Mouse (Mus musculus) right cerebral cortex, postnatal 10 days (tissue): ENCODE measurements around the gene Rint1.
"Not testable (repeated sequence)": the region's sequence is repeated elsewhere in the genome, so short reads cannot be mapped to it uniquely, and the experiment has no call there.

Source experiments
- DNase-seq, 2 experiments: peaks; one replicate each; pipeline ENCODE4 v3.0.0; 2021; ENCODE audit warnings: low spot score in 2 of 2

The Rint1 gene

DNA sequence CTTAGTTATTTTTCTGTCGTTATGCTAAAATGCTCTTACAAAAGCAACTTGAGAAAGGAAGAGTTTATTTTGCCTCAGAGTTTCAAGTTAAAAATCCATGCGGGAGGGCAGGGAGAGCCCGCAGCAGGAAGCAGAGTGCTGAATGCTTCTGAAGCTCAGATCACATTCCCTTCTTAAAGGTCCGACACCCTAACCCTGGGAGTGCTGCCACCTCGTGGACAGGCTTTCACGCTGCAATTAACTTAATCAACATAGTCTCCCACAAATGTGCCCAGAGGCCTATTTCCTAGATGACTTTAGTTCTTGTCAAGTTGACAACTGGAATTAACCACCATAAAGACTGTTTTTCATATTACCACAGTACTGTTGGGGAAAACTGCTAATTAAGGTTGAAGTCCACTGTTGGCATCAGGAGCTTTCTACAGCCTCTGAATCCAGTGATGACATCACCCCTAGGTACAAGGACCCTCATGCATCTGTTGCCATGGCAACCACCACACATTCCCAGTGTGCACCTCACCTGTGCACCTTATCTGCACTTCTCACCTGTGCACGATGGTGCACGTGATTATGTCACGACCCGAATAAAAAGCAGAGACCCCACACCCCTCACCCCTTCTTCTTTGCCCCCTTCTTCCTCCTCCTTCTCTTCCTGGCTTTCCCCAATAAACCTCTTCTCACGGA, 39.0 kb downstream of the Rint1 start:
- peak; percentile 37 to 65 for DNase-seq

- DNase-seq: peak; percentile 58 to 62
These were observed 43.6 kb downstream of the Rint1 start for GRCm38 (mm10) chr5:23830897-23831752.

- not testable (repeated sequence) for DNase-seq
These were observed 48.2 kb downstream of the Rint1 start for GRCm38 (mm10) chr5:23835691-23836090.

DNA sequence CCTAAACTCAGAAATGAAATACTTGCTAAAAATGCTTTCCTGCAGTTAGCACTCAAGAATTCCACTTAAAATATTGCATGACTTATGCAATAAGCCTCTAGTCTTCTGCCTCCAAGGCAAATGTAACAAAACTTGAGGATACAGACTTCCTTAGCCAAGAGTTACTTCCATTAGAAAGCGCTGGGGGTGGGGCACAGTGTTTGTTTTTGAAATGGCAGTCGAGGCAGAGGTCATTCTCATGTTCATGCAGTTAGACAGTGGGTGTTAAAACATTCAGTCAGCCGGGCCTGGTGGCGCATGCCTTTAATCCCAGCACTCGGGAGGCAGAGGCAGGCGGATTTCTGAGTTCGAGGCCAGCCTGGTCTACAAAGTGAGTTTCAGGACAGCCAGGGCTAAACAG, 50.6 kb downstream of the Rint1 start:
- no peak for DNase-seq

- peak; percentile 97 to 98 for DNase-seq
These were observed 56.4 kb downstream of the Rint1 start, which contains the start of gene Tomm7 for GRCm38 (mm10) chr5:23843674-23844530. TSS of gene Tomm7 (minus strand) at chr5:23844161.

- peak; percentile 60 to 73 for DNase-seq
These were observed 57.0 kb downstream of the Rint1 start for GRCm38 (mm10) chr5:23844531-23844841.

GRCm38 (mm10) chr5:23845141-23845540, 57.6 kb downstream of the Rint1 start:
- no peak for DNase-seq

GRCm38 (mm10) chr5:23850345-23851159, 63.0 kb downstream of the Rint1 start:
- peak; percentile 89 to 93 for DNase-seq

- not testable (repeated sequence) for DNase-seq
These were observed 63.6 kb downstream of the Rint1 start for GRCm38 (mm10) chr5:23851160-23851555.

DNA sequence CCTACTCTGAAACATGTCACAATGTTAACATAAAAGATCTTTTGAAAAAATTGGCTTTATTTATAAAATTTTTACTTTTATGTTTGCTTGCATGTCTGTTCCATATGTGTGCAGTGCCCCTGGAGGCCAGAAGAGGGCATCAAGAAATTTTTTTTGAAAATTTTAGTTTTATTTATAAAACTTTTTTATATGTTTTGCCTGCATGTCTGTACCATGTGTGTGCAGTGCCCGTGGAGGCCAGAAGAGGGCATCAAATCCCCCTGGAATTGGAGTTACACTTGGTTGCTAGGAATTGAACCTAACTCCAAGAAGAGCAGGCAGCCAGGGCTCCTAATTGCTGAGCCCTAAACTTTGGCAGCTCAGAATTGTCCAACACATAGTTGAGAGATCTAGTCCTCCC, 65.4 kb downstream of the Rint1 start:
- DNase-seq: not testable (repeated sequence)

- DNase-seq: no peak
These were observed 68.0 kb downstream of the Rint1 start for GRCm38 (mm10) chr5:23855484-23855883.

DNA sequence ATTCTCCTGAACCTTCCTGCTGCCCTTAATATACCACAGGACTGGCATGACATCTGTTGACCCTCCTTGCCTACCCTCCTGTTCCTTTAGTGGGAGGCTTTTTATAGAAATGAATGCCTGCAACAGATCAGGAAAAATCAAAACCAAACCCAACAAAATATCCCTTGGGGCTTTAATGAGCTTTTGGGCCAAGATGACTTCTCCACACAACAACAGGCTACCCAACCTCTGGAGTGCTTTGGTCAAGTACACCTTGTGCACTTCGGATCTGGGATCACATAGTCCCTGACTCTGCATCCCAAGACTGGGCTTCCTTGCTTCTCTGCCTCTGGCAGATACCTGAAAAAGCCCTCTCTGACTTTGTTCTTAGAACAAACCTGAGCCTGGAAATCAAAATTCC, 68.7 kb downstream of the Rint1 start:
- no peak for DNase-seq

DNA sequence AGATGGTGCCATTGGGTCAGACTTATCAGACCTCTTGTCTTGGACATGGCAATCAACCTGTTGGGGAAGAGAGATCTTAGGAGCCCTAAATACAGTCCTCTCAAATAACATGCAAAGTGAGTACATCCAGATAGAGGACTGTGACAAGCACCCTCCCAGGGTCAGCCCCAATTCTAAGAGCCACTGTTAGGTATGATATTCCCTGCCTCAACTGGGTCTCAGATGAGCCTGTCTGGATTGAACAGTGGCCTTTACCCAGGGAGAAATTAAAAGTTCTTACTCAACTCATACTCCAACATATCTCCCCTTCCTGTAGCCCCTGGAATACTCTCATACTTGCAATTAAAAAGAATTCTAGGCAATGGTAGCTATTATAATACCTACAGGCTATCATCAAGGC, 69.7 kb downstream of the Rint1 start:
- DNase-seq: peak in 1 of 2 experiments; percentile 12

DNA sequence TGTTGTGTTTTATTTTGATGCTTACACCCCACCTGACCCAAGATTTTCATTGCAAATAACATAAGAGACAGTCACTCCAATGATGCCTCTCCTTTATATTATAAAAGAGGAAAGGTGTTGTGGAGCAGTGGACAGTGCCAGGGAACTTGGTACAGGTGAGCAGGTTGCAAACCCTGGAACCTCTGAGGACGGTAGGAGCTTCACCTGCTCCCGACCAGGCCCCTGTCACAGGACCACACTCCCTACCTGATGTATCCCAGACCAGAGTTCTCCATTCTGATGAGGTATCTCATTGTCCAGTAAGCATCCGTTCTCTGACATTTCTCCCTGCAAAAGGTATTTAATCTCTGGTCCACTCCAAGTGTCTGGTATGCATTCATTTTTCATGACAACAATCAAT, 70.5 kb downstream of the Rint1 start:
- DNase-seq: peak in 1 of 2 experiments; percentile 21

DNA sequence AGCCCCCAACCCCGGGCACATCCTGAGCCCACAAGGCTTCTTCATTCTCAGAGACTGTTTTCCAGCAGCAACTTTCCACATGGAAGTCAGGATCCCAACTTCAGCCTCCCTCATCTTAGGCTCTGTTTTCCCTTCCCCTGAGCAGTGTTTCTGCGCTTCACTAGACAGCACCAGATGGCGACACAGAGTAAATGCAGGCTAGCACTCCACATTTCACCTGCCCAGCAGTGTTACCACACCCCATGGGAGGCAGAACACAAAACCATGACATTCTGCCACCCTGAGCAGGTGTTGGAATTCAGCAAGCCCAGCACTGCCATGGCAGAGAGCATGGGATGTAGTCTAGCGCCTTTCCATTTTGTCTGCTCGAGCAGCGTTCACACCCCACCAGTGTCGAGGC, 71.1 kb downstream of the Rint1 start:
- peak; percentile 27 to 43 for DNase-seq

DNA sequence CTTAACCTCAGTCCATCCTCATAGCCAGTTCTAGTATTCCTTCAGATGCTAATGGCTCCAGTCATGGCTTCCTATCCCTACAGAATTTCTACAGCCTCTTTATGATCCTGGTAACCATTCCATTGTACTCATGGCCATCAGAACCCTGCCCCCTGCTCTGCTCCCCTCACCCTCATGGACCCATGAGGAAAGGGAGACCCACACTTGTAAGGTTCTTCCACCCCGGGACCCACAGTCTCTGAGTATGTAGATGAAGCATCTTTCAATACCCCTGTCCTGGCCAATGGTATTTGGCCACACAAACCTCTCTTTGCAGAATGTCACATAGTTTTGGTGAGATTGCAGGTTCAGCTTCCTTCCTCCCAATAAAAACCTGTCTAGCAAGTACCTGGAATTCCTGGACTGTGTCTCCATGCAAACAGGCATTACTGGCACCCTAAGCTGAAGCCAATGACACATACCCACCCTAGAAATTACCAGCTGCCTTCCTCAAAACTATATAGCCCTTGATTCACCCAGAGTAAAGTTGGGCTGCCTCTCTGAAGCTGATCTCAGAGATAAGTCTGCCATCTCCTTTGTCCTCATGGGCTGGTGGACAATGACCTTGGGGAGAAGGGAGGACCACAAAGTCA, 71.7 kb downstream of the Rint1 start:
- peak in 1 of 2 experiments; percentile 21 for DNase-seq

DNA sequence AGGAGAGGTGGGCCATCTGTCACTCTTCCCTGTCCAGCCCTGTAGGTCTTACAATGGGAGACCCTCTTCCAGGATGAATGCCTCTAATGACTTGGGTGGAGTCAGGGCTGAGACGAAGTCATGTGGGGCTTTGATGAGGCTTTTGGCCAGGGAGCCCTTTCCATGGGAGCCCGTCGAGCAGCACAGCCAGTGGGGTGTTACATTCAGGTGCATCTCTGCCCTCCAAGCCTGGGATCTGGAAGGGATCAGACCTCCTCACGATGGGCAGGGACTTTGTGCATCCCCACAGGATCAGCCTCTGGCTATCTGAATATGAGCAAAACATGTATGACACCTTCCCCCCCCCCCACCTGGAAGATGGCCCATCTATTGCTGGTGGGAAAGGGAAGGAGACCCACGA, 72.4 kb downstream of the Rint1 start:
- no peak for DNase-seq

DNA sequence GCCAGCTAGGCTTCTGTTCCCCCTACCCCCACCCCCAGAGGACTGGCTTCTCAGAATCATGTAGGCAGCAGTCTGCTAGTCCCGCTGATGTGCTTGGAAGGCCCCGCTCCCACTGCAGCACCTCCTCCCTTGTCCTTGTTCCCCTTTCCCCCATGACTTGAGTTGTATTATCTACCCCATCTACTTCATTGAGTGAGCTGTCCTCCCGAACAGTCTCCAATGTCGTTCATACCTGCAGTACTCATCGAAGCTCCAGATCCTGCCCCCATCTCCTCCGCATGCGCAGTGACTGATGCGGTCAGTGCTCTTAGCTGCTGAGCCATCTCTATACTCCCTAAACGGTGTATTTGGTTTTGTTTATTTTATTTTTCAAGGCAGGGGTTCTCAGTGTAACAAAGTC, 74.2 kb downstream of the Rint1 start:
- no peak for DNase-seq

DNA sequence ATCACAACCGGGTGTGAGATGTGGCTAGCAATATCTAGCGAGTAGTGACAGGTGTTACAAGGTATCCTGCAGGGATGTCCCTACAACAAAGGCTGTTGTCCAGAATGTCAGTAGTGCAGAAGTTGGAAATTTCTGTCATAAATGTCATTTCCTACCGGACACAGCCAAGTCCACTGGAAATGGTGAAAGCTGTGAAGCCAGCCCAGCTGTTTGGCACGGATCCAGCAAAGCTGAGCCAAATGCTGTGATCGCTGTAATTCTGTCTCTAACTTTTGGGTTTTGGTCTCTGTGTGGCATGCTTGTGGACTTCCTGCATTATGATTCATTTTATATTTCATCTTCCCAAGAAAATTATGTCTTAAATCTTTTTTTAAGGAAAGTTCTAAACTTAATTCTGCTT, 74.8 kb downstream of the Rint1 start:
- DNase-seq: no peak

DNA sequence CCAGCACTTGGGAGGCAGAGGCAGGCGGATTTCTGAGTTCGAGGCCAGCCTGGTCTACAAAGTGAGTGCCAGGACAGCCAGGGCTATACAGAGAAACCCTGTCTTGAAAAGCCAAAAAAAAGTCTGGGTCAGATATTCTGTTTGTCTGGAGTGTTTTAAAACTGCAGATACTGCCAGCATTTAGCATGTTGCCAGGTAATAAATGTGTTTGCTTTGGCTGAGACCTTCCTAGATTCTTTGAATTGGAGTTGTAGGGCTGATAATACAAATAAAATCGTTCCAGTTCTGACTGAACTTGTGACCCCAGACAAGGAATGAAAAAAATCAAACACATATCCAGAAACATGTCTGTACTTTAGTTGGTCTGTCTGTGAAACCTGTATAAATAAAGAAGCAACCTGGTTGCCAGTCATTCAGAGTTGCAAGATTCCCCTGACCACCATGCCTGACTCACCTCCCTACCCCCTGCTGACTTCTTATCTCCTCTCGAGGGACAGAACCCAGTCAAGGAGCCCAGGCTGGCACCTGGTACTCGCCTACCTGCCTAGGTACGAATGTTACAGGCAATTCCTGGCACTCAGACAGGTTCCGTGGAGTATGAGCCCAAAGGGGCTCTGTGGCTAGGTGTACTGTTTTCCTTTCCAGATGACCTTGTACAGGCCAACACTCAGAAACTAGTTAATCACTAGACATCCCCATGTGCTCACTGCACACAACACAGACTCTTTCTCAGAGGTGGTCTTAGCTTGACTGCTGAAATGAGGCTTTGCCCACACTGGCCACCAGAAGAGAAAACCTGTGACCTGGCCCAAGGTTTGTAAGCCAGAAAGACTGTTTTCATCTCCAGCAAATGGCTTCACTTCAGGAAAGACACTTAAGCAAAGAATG, 75.9 kb downstream of the Rint1 start:
- DNase-seq: no peak
